Mouse (Mus musculus): ENCODE data around the gene Diras2.

Gene Diras2

GRCm38 (mm10) chr13:52475264-52475663, 55.8 kb downstream of the Diras2 start:
- CTCF ChIA-PET, result interaction anchor here (0.6 to 0.8 kb wide), 2 partner anchors 18 to 147 kb away, joined by 3 read pairs; no protein-coding TSS in a partner anchor

DNA sequence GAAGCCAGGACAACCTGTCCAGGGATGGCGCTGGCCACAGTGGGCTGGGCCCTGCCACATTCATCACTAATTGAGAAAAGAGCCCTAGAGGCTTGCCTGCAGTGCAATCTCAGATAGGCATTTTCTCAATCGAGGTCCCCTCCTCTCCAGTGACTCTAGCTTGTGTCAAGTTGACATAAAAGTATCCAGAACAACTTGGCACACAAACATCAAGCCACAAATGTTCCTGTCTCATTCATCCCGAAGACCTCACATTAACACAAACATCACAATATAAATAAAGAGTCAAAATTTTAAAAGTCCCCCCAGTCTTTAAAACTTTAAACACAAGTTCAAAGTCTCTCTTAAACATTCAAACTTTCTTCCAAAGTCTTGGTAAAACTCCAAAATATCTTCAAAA, 56.3 kb downstream of the Diras2 start:
- CTCF ChIA-PET, result no interaction called here

GRCm38 (mm10) chr13:52469795-52470690, 61.0 kb downstream of the Diras2 start:
- CTCF ChIA-PET, result interaction anchor here (0.6 kb wide), 1 partner anchor 197 kb away, joined by 3 read pairs; no protein-coding TSS in a partner anchor

DNA sequence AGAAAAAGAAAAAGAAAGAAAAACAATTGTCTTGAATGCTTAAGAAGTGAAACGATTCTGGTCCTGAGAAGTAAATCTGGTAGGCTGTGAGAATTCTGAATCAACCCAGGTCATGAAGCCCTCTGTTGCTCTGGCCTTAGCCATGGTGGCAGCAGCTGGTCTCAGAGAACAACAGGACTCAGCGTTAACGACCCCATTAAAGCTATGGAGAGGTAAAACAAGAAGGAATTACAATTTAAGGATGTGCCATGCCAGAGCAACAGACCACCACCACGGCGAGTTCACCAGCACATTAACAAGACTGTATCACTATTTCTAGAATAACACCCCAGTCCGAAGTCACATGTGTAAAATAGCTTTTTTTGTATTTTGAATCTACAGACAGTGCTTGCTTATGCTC, 65.9 kb downstream of the Diras2 start:
- CTCF ChIA-PET, result no interaction called here

DNA sequence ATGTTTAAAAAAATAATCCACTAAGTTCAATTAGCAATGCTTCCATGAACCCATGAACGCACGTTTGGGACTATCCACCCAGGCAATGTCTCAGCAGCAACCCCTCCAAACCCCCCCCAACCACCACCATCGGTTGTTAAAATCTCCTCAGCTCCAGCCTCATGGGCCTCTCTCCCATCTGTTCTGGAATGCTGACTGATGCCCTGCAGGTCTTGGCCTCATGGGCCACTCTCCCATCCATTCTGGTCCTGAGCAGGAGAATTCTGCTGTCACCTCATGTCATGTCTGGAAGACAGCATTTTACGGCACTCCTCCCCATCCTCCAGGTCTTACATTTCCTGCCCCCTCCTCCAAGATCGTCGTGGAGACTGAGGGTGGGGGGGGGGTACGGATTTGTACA, 71.1 kb downstream of the Diras2 start:
- CTCF ChIA-PET, result no interaction called here

DNA sequence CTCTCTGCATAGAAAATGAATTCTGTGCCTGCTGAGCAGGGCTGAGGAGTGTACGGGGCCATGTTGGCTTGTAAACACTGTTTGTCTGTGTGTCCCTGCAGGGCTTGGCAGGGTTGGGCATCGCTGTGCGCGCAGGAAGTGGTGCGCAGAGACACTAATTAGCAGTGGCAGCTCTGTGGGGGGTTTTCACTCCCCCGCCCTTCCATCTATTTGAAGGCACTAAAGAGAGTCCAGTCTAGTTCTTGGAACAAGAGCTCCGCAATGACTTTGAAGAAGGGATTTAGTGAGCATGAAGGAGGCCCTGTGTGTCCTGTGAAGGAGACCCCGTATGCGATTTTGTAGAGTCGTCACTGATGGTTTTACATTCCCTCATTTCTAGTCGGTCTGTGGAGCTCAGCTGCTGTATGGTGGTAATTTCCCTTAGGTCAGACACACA, 73.2 kb downstream of the Diras2 start:
- CTCF ChIA-PET, result no interaction called here

- CTCF ChIA-PET, result no interaction called here
Observed at GRCm38 (mm10) chr13:52457177-52457888, 73.7 kb downstream of the Diras2 start.

GRCm38 (mm10) chr13:52455329-52455728, 75.8 kb downstream of the Diras2 start:
- CTCF ChIA-PET, result no interaction called here

DNA sequence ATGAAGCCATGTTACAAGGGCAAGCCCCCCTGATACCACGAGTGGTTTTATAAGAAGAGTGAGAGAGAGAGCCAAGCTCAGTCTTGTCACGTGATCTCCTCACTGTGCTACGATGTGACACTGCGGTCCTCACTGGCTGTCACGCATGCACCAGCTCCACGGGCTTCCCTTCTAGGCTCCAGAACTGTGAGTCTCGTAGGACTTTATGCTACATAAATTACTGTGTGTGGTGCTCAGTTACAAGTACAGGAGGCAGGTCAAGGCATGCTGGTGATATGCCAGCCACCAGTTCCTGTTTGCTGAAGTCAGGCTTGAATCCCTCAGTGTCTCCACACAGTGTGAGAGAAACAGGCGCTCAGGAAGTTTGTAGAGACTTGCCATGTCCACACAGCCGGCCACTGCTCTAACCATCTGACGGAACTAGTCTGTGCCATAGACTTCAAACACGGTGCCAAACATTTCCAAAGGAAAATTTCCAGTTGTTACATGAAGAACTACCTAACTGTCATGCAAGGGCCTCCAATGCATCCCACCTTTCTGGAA, 76.3 kb downstream of the Diras2 start:
- CTCF ChIA-PET, result no interaction called here
